Mouse (Mus musculus) testis, adult 2 months (tissue): ENCODE measurements around the gene Cgn. TPM values are rescaled to one million over a fixed set of nuclear protein-coding genes. Genes with fewer than 3 reads are reported as not detected.
"Not testable (repeated sequence)": the region's sequence is repeated elsewhere in the genome, so short reads cannot be mapped to it uniquely, and the experiment has no call there.

Experiments
- H3K27ac ChIP-seq: fragments of 200-500 bp; 2 replicates; pipeline ENCODE4 v1.5.1; 2012; ENCODE audit warnings: low read depth, low read length; ENCODE audit not compliant: control insufficient read depth, insufficient read depth
- H3K27me3 ChIP-seq: fragments of 200-500 bp; 2 replicates; pipeline ENCODE4 v1.6.1; 2012; ENCODE audit warnings: mild to moderate bottlenecking, low read length, moderate library complexity; ENCODE audit not compliant: control insufficient read depth, insufficient read depth
- H3K36me3 ChIP-seq: fragments of 200-500 bp; 2 replicates; pipeline ENCODE4 v1.6.1; 2012; ENCODE audit warnings: mild to moderate bottlenecking, low read length; ENCODE audit not compliant: control insufficient read depth, insufficient read depth
- H3K4me1 ChIP-seq: fragments of 200-500 bp; 2 replicates; pipeline ENCODE4 v1.6.1; 2012; ENCODE audit warnings: low read length; ENCODE audit not compliant: control insufficient read depth, insufficient read depth
- H3K4me3 ChIP-seq: fragments of 200-500 bp; 2 replicates; pipeline ENCODE4 v1.5.1; 2012; ENCODE audit warnings: low read depth, mild to moderate bottlenecking, low read length, moderate library complexity, mixed read lengths; ENCODE audit not compliant: control insufficient read depth
- CTCF ChIP-seq: fragments of 200-500 bp; IDR thresholded peaks from 2 replicates; pipeline ENCODE4 v1.5.1; 2012; ENCODE audit warnings: low read depth, mild to moderate bottlenecking, inconsistent platforms, low read length, moderate library complexity; ENCODE audit not compliant: control insufficient read depth, insufficient read depth, insufficient replicate concordance
- POLR2A ChIP-seq: fragments of 200-500 bp; IDR thresholded peaks from 2 replicates; pipeline ENCODE4 v1.6.1; 2012; ENCODE audit warnings: low read depth, mild to moderate bottlenecking, inconsistent platforms, low read length, moderate library complexity; ENCODE audit not compliant: control insufficient read depth
- polyA plus RNA-seq: library from polyadenylated mRNA; depleted of rRNA; stranded (reverse); fragments of >200 nt; gene quantifications from 2 replicates; pipeline ENCODE4 v1.2.3, GENCODE M21; 2012; rRNA removed

Cgn gene
- polyA plus RNA-seq, 1 experiment = 17.4 TPM

DNA sequence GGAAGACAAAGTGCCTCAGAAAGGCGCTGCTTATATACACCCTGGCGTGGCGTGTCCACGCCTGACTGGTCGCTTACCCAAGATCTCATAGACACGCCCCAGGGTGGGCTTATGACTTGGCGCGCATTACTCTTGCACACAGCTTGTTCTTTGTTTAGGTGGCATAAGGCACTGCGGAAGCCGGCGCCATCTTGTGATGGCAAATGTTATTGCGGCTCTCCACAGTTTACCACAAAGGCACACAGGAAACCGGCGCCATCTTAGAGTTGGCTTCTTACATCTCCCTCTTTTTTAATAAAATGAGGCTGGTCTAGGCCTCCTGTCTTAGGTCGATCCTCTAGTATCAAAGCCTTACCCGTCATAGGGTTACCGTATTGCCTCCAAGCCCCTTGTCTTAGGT lies 40.6 kb downstream of the Cgn start:
- no peak overlapping the region for H3K27ac ChIP-seq
- no peaks in the 10 kb centered on the region for H3K36me3 ChIP-seq
- no peaks in the 10 kb centered on the region for H3K27me3 ChIP-seq
- no peak overlapping the region for H3K4me3 ChIP-seq
- H3K4me1 ChIP-seq = no peaks in the 10 kb centered on the region
- no peak for TF ChIP-seq POLR2A
- TF ChIP-seq CTCF = no peak

DNA sequence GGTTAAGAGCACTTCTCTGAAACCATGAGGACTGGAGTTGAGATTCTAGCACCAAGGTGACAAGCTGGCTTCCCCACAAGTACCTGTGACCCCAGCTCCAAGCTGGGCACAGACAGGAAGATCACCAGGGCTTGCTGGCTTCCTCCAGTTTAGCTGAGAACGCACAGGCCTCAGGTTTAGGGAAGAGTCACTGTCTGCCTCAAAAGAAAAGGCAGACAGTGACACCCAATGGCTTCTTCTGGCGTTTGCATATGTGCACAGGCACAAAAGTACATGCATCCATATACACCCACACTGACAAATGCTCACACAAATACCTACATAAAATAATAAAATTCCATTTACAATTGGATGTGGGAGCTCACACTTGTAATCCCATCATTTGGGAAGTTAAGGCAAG lies 62.7 kb downstream of the Cgn start:
- H3K36me3 ChIP-seq, H3K27me3 ChIP-seq, H3K4me1 ChIP-seq, H3K4me3 ChIP-seq, H3K27ac ChIP-seq: not testable (repeated sequence)

GRCm38 (mm10) chr3:94718253-94718652 lies 68.0 kb downstream of the Cgn start:
- not testable (repeated sequence) for H3K4me1 ChIP-seq, H3K27me3 ChIP-seq, H3K36me3 ChIP-seq, H3K27ac ChIP-seq, H3K4me3 ChIP-seq

DNA sequence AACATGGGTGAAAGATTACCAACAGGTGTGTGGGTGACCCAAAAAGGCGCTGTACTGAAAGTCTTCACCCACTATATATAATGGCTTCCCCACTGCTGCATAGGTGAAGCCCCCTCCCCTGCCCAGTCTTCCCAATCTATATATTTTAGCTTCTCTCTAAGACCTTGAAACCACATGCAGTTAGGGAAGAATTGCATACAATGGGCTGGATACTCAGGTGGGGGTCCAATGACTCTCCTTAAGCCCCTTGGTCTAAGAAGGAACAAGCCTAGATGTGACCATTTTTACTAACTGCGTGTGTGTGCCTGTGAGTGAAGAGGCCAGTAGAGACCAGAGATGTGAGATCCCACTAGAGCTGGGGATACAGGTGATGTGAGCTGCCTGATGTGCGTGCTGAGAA lies 72.9 kb downstream of the Cgn start:
- not testable (repeated sequence) for H3K4me3 ChIP-seq, H3K4me1 ChIP-seq, H3K27ac ChIP-seq, H3K27me3 ChIP-seq, H3K36me3 ChIP-seq

DNA sequence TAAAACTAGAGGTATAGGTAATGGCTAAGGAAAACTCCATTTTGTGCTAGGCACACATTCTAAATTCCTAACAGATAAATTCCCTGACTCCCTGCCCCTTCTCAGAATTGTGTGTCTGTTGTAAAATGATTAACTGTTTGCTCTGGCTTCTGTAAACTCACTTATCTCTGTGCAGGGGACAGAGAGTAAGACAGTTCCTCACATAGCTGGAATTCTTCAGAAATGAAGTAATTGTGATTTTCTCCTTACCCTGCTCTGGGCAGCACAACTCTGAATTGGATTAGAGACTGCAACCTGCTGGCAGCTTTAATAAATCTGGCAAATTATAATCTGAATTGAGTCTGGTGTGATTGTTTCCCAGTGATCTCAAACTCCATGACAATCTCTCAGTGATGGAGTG lies 75.7 kb downstream of the Cgn start:
- not testable (repeated sequence) for H3K4me3 ChIP-seq, H3K27ac ChIP-seq, H3K27me3 ChIP-seq, H3K4me1 ChIP-seq, H3K36me3 ChIP-seq

Other genes with a start within 250 kb of the Cgn start
- gene Snx27, start 203.8 kb downstream of the Cgn start, polyA plus RNA-seq = 18.5 and 19.0 TPM in 2 replicates
- gene Gm10972, start 143.4 kb downstream of the Cgn start, polyA plus RNA-seq = not detected in 2 replicates
- gene Tuft1, start 127.6 kb downstream of the Cgn start, polyA plus RNA-seq = 13.1 and 13.2 TPM in 2 replicates
- gene Selenbp2, start 92.9 kb downstream of the Cgn start, polyA plus RNA-seq = 0.24 TPM in 1 of 2 replicates, not detected in the other
- gene Pogz, start 51.1 kb upstream of the Cgn start, polyA plus RNA-seq = 13.9 and 15.9 TPM in 2 replicates
- 140 and 167 TPM in 2 replicates for gene Psmb4, start 100.5 kb upstream of the Cgn start, polyA plus RNA-seq
- 19.4 and 24.6 TPM in 2 replicates for gene Selenbp1, start 146.6 kb upstream of the Cgn start, polyA plus RNA-seq
- 12.1 and 13.6 TPM in 2 replicates for gene Rfx5, start 167.6 kb upstream of the Cgn start, polyA plus RNA-seq
- gene Pi4kb, start 188.2 kb upstream of the Cgn start, polyA plus RNA-seq = 24.1 and 24.3 TPM in 2 replicates
- 37.7 and 43.3 TPM in 2 replicates for gene Zfp687, start 229.0 kb upstream of the Cgn start, polyA plus RNA-seq